Mouse (Mus musculus) liver, adult 2 months (tissue): ENCODE measurements around the gene Olfr160.

ENCODE experiments used
- CTCF ChIP-seq: fragments of 200-500 bp; IDR thresholded peaks from 2 replicates; pipeline ENCODE4 v1.5.1; 2011; ENCODE audit warnings: low read depth, low read length, control low read depth
- POLR2A ChIP-seq: fragments of 200-500 bp; IDR thresholded peaks from 2 replicates; pipeline ENCODE4 v1.6.1; 2011; ENCODE audit warnings: low read length, control low read depth; ENCODE audit not compliant: insufficient read depth; ENCODE audit errors: extremely low read depth

DNA sequence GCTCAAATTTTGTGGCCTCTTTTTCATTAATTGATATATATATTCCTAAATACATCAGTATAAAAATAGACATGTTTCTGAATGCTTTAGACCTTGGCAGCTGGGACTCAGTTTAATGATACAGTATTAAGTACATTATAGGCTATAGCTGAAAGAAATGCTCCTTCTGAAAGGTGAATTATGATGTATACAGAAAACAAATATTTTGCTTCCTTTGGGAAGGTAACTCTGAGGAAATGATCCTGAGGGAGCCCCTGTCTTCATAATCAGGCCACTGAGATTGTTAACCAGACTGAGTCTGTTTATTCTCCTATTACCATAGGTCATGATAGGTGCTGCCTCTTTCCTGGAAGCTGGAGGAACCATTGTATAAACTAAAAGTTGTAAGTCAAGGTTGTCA is 28.8 kb upstream of the Olfr160 start, which contains the start of gene Olfr874:
- TF ChIP-seq POLR2A (no peak), CTCF (no peak)
